Mouse (Mus musculus): ENCODE data around the gene Cblb. TPM values are rescaled to one million over a fixed set of nuclear protein-coding genes. Genes with fewer than 3 reads are reported as not detected.

Gene Cblb
- total and polyA plus RNA-seq, 2 experiments from 2014 or later: 3.4 to 10.4 TPM

GRCm38 (mm10) chr16:52067632-52068516 lies 36.8 kb downstream of the Cblb start:
- H3K9me3 ChIP-seq (replicated peaks; ENCODE audit: control insufficient read depth, low read length): no peaks in the 10 kb centered on the region
- ATAC-seq (ENCODE audit: insufficient read depth, low read depth) (no peak), DNase-seq (ENCODE audit: low spot score) (no peak)
- no peaks in the 10 kb centered on the region for H3K36me3 ChIP-seq (replicated peaks; ENCODE audit: control insufficient read depth, insufficient read depth, low read length)
- H3K9ac ChIP-seq (replicated peaks; ENCODE audit: low read depth, low read length): no peak overlapping the region
- H3K4me1 ChIP-seq (ENCODE audit: control insufficient read depth, insufficient read depth): peaks cover 44% of the 10 kb centered on the region
- no peak overlapping the region for H3K4me3 ChIP-seq (ENCODE audit: low read depth, low read length)
- WGBS: 68% methylated on average over 10 of the region's 10 CpGs
- no peak overlapping the region for H3K27ac ChIP-seq (ENCODE audit: low read depth)
- H3K27me3 ChIP-seq (ENCODE audit: control insufficient read depth, insufficient read depth, low read length): no peaks in the 10 kb centered on the region
- TF ChIP-seq CTCF (IDR thresholded peaks at IDR 0.05; ENCODE audit: low read depth): no peak
- TF ChIP-seq EP300 (IDR thresholded peaks at IDR 0.05; ENCODE audit: low read depth): no peak
- no peak overlapping the region for H3K4me2 ChIP-seq (ENCODE audit: low read depth, low read length)

DNA sequence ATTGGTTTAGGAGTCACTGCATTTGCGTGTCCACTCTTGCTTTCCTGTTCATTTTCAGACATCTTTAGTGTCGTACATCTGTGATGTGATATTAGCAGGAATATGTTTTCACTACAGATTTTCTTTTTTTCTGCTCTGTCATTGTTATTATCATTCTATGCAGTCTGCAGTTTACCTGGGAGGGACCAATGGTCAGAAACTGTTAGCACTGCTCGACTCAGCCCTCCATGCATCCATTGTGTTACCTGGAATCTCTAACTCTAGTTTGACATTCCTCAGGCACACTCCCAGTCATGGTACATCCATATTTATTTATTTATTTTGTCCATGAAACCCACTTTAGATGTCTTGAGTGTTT lies 37.5 kb downstream of the Cblb start:
- peaks cover 49% of the 10 kb centered on the region for H3K4me1 ChIP-seq (ENCODE audit: control insufficient read depth, insufficient read depth)
- H3K9ac ChIP-seq (replicated peaks; ENCODE audit: low read depth, low read length): no peak overlapping the region
- TF ChIP-seq EP300 (IDR thresholded peaks at IDR 0.05; ENCODE audit: low read depth) (no peak), CTCF (IDR thresholded peaks at IDR 0.05; ENCODE audit: low read depth) (no peak)
- H3K36me3 ChIP-seq (replicated peaks; ENCODE audit: control insufficient read depth, insufficient read depth, low read length): no peaks in the 10 kb centered on the region
- H3K4me2 ChIP-seq (ENCODE audit: low read depth, low read length): no peak overlapping the region
- no peak for ATAC-seq (ENCODE audit: insufficient read depth, low read depth)
- 89% methylated on average over 3 of the region's 3 CpGs for WGBS
- H3K27ac ChIP-seq (ENCODE audit: low read depth): no peak overlapping the region
- no peak overlapping the region for H3K4me3 ChIP-seq (ENCODE audit: low read depth, low read length)
- no peaks in the 10 kb centered on the region for H3K9me3 ChIP-seq (replicated peaks; ENCODE audit: control insufficient read depth, low read length)
- no peak for DNase-seq (ENCODE audit: low spot score)
- no peaks in the 10 kb centered on the region for H3K27me3 ChIP-seq (ENCODE audit: control insufficient read depth, insufficient read depth, low read length)

GRCm38 (mm10) chr16:52069648-52070047 lies 38.6 kb downstream of the Cblb start:
- Histone ChIP-seq H3K27me3 (ENCODE audit: control insufficient read depth, insufficient read depth, low read length) (no peaks in the 10 kb centered on the region), H3K9me3 (replicated peaks; ENCODE audit: control insufficient read depth, low read length) (no peaks in the 10 kb centered on the region), H3K4me2 (ENCODE audit: low read depth, low read length) (no peak overlapping the region), H3K4me3 (ENCODE audit: low read depth, low read length) (no peak overlapping the region), H3K4me1 (ENCODE audit: control insufficient read depth, insufficient read depth) (peaks cover 49% of the 10 kb centered on the region), H3K9ac (replicated peaks; ENCODE audit: low read depth, low read length) (no peak overlapping the region), H3K27ac (ENCODE audit: low read depth) (peak overlapping the region; percentile 94), H3K36me3 (replicated peaks; ENCODE audit: control insufficient read depth, insufficient read depth, low read length) (no peaks in the 10 kb centered on the region)
- no peak for ATAC-seq (ENCODE audit: insufficient read depth, low read depth)
- 47% methylated on average over 6 of the region's 6 CpGs for whole genome bisulfite sequencing
- DNase-seq (ENCODE audit: low spot score): no peak
- TF ChIP-seq EP300 (IDR thresholded peaks at IDR 0.05; ENCODE audit: low read depth) (no peak), CTCF (IDR thresholded peaks at IDR 0.05; ENCODE audit: low read depth) (no peak)

- no peaks in the 10 kb centered on the region for H3K27me3 ChIP-seq (ENCODE audit: control insufficient read depth, insufficient read depth, low read length)
- ATAC-seq (ENCODE audit: insufficient read depth, low read depth) (no peak), DNase-seq (ENCODE audit: low spot score) (no peak)
- H3K4me3 ChIP-seq (ENCODE audit: low read depth, low read length): no peak overlapping the region
- WGBS: 69% methylated on average over 5 of the region's 5 CpGs
- no peak overlapping the region for H3K4me2 ChIP-seq (ENCODE audit: low read depth, low read length)
- H3K4me1 ChIP-seq (ENCODE audit: control insufficient read depth, insufficient read depth): peaks cover 49% of the 10 kb centered on the region
- H3K9me3 ChIP-seq (replicated peaks; ENCODE audit: control insufficient read depth, low read length): no peaks in the 10 kb centered on the region
- H3K27ac ChIP-seq (ENCODE audit: low read depth): peak overlapping the region; percentile 94
- H3K9ac ChIP-seq (replicated peaks; ENCODE audit: low read depth, low read length): no peak overlapping the region
- no peak for TF ChIP-seq EP300 (IDR thresholded peaks at IDR 0.05; ENCODE audit: low read depth)
- no peak for TF ChIP-seq CTCF (IDR thresholded peaks at IDR 0.05; ENCODE audit: low read depth)
- H3K36me3 ChIP-seq (replicated peaks; ENCODE audit: control insufficient read depth, insufficient read depth, low read length): no peaks in the 10 kb centered on the region
Measured at GRCm38 (mm10) chr16:52070128-52070527, 39.1 kb downstream of the Cblb start.

DNA sequence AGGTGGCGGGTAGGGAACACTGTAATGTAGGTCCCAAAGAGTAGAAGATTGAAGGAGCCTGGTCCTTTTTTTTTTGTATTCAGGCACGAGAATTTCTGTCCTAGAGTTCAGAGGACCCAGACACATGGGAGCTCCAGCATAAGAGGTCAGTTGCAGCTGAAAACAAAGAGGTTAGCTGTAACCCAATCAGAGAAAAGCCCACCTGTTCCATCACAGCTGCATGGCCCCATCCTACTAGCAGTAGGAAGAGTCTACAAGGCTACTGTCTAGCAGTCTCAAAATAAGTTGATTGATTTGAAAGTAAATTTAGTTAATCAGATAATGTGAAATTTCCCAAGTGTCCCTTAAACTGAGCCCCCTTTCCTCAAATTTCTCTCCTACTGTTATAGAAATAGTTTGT lies 40.3 kb downstream of the Cblb start:
- H3K36me3 ChIP-seq (replicated peaks; ENCODE audit: control insufficient read depth, insufficient read depth, low read length): no peaks in the 10 kb centered on the region
- DNase-seq (ENCODE audit: low spot score) (no peak), ATAC-seq (ENCODE audit: insufficient read depth, low read depth) (no peak)
- WGBS: 60% methylated on average over 2 of the region's 2 CpGs
- H3K4me2 ChIP-seq (ENCODE audit: low read depth, low read length): peak overlapping the region; percentile 39; the same call in 1 of the 2 replicates
- H3K27me3 ChIP-seq (ENCODE audit: control insufficient read depth, insufficient read depth, low read length): no peaks in the 10 kb centered on the region
- no peak for TF ChIP-seq CTCF (IDR thresholded peaks at IDR 0.05; ENCODE audit: low read depth)
- no peak for TF ChIP-seq EP300 (IDR thresholded peaks at IDR 0.05; ENCODE audit: low read depth)
- no peaks in the 10 kb centered on the region for H3K9me3 ChIP-seq (replicated peaks; ENCODE audit: control insufficient read depth, low read length)
- no peak overlapping the region for H3K9ac ChIP-seq (replicated peaks; ENCODE audit: low read depth, low read length)
- no peak overlapping the region for H3K4me3 ChIP-seq (ENCODE audit: low read depth, low read length)
- H3K27ac ChIP-seq (ENCODE audit: low read depth): peak overlapping the region; percentile 94
- H3K4me1 ChIP-seq (ENCODE audit: control insufficient read depth, insufficient read depth): peaks cover 49% of the 10 kb centered on the region
